Mouse (Mus musculus) embryo, embryonic 9.5 days (tissue): ENCODE data around the gene Fkbpl.

Experiments used
- DNase-seq: peaks from one replicate; pipeline ENCODE4 v3.0.0-alpha.2; 2017; ENCODE audit errors: extremely low spot score

Fkbpl gene

DNA sequence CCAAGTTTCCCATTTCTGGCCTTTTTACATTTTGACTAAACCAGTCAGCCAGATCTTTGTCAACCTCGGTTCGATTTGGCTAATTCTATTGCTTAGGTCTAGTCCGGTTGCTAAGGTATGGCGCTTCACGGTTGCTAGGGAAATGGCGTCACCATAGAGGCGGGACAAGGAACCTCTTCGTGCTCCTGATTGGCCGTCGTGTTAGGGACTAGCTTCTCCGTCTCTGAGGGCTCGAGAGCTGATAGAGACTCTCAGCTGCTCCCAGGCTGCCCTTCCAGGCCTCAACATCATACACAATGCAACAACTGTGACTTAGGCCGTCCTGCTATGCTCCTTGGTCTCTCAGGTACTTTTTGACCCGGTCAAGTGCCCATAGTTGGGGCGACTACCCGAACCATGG, at the start of gene Fkbpl:
Gene Fkbpl (plus strand): TSS at position 157 of the 400 bp plus-strand sequence.
- DNase-seq = peak; percentile 94

DNA sequence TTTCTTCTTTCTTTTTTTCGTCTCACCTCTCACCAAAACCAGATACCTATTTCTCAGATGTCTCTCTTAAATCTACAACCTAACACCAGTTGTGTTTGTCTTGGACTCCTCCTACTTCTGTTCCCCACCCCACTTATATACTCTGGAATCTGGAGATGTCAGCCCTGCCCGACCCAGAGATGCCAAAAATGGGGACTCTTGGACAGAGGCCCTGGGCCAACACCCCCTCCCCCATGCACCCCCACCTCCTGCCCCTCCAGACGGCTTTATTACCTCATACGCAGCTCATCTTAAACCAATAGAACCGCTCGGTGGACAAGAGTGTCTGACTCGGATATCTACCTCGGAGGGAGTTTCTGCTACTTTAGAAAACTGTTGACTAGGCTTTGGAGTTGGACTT, 48.5 kb upstream of the Fkbpl start:
- no peak for DNase-seq

DNA sequence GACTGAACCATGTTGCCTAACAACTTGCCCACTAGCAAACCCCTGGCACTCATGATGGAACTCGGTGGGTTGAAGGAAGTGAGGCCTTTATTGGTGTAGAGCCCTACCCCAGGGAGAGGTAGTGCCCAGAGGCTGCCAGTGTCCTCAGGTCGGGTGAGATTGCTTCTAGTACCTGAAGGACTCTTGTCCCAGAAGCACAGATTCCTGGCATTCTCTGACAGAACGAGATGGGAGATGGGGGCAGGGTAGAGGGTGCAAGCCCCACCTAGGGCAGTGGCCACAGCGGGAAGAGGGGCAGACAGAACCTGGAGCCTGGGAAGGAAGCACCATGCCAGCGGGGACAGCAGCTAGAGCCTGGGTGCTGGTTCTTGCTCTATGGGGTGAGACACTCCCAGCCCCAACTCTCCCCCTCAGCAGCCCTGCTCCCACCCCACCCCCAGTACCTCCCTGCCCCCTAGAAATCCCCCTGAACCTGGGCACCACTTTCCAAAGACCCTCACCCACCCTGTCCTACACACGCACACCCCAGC, 46.9 kb upstream of the Fkbpl start, which contains the start of gene Ager:
Gene Ager (plus strand): TSS at position 297 of the 530 bp plus-strand sequence.
- DNase-seq = no peak

DNA sequence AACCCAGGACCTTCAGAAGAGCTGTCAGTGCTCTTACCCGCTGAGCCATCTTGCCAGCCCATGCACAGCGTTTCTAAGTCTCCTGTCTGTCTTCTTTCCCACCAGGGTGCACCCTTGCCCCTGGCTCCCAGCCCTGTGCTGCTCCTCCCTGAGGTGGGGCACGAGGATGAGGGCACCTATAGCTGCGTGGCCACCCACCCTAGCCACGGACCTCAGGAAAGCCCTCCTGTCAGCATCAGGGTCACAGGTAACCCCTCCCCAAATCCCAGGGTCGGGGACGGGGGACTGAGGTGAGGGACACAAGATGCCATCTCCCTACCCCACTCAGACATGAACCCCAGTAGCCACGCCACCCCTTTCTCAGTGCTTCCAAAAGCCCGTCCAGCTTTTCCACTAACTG, 44.7 kb upstream of the Fkbpl start:
- DNase-seq = no peak

DNA sequence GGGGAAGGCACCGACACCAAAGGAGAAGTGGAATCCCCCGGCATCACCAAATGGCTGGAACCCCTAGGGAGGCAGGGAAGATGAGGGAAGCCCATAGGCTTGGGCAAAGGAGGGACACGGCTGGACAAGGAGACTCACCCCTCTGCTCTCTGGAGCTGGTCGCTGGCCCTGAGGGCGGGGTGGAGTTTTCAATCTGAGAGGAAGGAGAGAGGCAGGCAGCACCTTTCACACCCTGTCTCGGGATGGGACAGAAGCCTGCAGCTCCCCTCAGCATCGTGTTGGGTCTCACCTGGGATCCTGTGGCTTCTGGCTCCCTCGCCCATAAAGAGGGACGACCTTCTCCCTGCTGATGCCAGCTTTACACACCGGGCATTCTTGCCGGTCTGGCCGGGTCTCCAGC, 42.8 kb upstream of the Fkbpl start:
- no peak for DNase-seq

DNA sequence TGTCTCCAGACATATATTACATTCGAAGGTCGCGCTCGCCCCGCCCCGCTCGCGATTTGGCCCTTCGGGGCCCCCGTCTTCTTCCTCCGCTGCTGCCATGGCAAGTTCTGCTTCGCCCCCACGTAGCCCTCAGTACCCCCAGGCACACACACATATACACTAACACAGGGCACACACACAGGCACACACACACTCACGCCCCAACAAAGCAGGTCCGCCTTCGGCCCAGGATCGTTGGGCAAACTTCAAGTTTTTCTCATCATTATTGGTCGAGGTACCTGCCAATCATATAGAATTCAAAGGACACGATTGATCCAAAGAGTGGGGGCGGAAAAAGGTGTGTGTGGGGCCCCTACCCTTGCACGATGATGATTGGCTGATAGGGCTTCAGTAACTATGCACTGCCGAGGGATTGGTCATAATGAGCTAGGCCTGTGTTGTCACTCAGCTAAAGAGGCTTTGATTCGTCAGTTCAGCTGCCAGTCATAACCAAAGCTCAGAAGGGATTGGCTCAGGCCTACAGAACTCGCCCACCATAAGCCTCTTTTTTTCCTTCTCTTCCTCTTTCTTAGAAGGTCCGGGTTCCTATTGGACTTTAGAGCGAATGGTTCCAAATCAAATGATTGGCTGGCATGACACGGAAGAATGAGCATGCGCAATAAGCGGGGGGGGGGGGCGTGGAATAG, 41.0 kb upstream of the Fkbpl start, which contains the start of gene Rnf5:
Gene Rnf5 (minus strand): TSS at position 316 of the 686 bp plus-strand sequence.
- peak; percentile 99 for DNase-seq

DNA sequence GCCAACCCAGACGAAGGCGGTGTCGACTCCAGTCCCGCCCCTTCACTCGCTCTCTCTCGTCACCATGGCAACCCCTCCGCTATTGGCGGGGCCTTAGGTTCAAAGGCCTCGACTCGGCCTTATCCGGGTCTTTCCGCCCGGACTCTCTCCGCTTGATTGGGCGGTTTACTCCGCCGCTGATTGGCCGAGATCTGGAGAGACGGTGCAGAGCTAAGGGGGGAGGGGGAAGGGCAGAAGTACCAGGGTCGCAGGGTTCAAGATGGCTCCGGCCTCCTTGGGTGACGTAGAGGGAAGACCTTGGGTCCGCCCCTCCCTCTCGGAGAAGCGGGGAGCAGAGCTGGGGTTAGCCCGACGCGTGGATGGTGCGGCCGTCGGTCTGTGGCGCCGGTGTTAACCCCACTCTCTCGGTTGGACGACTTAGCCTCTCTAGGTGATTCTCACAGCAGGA, 40.5 kb upstream of the Fkbpl start, which contains the start of gene Agpat1:
Gene Agpat1 (plus strand): TSS at position 202 of the 448 bp plus-strand sequence.
- DNase-seq = no peak

DNA sequence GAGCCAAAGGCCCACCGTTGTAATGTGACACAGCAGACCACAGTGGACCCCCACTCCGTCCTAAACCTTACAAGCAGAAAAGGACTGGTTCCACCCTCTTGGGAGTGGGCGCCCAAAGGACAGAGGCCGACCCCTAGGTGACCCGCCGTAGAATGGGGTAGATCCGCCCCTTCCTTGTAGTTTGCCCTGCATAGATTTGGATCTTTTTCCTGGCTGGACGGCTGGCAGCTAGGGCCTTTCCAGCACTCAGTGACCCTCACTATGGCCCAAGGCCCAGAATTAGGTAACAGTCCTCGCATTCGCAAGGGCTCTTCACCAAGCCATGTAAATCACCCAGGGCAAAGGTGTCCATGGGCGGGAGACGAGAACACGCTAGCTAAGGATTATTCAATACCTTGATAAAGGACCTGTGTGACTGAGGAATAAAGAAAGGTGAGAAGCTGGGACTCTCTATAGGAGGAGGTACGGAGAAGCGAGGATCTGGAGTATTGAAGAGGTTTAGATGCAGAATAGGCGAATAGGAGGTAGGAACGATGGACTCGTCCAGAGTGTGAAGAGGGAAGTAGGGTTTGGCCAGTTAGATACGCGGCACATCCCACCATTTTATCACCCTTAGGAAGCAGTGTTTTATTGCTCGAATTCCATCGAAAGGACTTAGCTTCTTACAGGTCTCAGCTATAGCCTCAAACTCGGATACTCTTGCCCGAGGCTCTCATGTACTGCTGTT, 39.9 kb upstream of the Fkbpl start:
- DNase-seq = no peak

DNA sequence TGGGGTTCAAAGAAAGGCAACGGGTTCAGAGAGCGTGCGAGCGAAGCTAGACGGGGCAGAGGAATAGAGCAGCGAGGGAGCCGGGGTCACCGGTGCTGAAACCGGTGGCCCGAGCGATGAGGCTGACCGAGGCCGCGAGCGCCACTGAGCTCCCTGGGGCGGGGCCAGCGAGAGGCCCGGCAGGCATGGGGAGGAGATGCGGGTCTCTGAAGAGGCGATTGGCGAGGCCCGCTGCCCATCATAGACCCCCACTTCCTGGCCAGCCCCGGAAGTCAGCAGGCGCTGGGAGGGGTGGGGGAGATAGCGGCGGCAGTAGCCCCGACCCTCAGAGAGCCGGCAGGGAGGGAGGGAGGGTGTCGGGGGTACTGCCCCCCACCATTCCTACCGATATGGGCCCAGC, 39.0 kb upstream of the Fkbpl start:
- peak; percentile 94 for DNase-seq

DNA sequence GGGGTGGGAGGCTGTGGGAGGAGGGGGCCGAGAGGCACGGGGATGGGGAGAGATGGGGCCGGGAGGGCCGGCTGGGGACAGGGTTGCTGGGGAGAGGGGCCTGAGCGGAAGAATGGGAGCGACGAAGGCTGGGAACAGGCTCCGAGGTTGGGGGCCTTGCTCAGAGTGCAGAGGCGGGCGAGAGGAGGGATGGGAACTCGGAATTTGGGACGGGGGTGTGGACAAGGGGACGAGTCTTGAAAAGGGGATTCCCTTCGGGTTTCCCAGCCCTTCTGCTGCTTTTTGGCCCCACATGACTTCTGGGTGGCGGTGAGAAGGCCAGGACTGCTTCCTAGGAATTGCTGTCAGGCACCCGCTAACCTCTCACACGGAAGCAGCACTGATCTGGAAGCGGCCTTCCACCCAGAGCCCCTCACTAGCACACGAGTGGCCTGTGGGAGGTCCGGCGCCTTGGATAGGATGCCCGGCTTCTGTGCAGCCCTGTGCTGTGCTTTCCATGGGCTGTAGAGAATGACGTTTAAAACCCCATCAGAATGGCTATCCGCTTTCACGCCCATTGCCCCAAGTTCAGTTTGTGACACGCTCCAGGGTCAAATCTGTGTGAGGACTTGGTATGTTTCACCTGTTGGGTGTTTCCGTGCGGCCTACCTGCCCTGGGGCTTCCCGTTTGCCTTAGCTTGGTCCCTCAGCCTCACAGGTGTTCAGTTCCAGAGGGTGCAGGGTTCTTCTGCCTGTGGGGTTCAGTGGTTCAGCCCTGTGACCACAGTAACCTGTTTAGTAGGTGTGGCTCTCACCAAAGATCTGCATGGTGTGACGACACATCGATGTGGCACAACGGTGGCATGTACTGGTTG, 38.2 kb upstream of the Fkbpl start:
- no peak for DNase-seq

DNA sequence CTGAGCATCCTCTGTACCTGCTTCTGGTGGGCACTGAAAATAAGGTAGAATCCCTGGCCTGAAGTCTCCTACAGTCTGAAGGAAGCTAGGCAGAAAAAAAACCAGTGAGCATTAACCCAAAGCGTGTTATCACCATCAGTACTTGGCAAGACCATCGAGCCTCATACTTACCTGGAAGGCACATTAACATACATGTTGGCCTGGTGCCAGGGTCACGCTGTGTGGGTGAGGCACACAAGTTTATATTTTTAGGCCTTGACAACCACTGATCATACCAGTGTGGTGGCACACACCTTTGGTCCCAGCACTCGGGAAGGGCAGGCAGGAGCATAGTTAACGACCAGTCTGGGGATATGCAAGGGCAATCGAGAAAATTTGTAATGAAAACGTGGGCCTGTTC, 36.6 kb upstream of the Fkbpl start:
- DNase-seq = no peak

DNA sequence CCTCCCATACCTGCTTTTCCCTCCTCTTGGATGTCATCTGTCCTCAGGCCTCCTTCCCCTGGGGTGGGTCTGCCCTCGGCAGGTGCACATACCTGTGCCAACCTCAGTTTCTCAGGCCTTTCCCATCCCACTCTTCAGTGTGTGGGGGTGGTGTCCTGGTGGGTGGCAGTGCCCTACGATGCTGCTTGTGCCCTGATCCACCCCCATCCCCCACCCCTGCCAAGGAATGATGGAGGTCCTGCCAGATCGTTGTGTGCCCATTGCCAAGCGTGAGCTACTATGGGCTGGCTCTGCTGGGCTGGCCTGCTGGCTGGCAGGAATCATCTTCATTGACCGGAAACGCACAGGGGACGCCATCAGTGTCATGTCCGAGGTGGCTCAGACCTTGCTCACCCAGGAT, 33.5 kb upstream of the Fkbpl start:
- DNase-seq = no peak

DNA sequence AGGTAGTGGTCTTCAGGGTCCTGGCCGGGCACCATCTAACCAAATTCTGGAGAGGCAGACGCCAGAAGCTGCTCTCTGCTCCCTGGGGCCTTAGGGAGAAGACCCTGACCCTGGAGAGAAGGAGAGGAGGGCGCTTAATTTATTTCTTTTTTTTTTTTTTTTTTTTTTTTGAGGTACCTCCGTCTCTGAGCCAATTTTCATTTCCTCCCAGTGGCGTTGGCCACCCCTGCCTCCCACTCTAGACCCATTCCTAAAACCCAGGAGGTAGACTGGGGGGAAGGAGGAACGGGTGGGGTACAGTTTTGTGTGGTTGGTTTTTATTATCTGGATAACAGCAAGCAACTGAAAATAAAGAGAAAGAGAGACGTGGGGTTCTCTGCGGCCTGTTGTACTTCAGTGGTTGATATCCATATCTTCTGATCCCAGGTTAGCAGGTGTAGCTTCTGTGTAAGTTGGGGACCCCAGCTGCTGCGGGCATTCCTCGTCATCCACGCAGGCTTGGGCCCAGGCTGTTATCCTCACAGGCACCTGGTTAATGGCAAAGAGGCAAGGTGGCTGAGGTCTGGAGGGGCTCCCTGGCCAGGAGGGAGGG, 31.4 kb upstream of the Fkbpl start:
- no peak for DNase-seq

DNA sequence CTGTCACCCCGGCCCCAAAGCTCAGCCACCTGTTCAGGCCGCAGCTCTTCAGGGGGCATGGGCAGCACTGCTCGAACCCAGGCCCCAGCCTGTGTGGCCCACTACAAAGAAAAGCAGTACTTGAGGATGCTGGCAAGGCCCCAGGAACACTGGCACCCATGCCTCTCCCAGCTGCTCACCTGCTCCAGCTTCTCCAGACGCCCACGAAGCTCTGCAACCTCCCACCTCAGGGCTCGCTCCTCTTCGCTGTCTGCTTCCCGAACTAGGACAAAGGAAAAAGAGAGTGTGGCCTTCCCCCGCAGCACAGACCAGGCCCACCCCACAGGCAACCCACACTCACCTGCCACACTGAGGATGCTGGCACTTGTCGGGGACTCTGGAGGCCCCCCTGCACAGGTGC, 30.7 kb upstream of the Fkbpl start:
- DNase-seq = no peak

DNA sequence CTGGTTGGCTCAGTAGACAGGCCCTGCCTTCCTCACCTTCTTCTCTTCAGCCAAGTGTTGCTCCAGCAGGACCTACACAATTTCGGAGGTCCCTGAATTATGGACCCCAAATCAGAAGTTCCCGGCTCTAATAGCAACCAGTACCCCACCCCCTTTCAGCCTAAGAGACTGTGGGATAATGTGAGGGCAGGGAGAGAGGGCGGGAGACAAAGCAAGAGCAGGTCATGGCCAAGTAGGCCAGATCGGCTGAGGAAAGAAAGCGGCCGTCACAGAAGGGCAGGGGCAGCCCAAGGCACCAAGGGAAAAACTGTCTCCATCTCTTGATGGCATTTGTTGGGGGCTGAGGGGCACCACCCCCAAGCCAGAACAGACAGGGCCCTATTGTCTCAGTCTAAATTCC, 28.7 kb upstream of the Fkbpl start, which contains the start of gene Egfl8:
Gene Egfl8 (minus strand): TSS at position 101 of the 400 bp plus-strand sequence.
- DNase-seq = no peak

DNA sequence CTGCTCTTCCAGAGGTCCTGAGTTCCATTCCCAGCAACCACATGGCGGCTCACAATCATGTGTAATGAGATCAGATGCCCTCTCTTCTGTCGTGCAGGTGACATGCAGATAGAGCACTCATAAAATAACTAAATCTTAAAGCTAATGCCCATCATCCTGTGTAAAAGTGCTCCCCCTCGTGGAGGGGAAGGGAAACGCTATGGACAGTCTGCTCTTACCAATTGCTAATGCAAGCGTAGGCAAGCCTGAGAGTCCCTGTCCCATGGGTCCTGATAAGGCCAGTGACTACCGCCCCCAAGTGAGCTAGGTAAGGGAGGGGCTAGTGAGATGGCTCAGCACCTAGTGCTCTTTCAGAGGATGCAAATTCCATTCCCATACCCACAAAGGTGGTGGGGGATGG, 25.6 kb upstream of the Fkbpl start:
- DNase-seq = peak; percentile 63

DNA sequence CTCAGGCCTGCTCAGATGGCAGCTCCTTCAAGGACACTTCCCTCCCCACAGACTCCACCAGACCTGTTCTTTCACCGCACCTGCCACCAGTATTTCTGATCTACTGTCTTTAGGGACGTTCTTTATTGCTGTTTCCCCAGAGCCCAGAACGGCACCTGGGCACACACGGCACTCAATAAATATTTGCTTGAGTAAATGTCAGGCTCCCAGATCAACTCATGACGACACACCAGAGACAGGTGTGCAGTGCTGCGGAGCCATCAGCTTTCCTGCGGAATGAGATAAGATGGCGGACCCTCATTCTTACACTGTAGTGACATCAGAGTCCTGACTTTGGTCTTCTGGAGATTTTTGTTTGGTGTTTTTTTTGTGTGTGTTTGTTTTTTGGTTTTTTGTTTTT, 23.6 kb upstream of the Fkbpl start:
- no peak for DNase-seq

DNA sequence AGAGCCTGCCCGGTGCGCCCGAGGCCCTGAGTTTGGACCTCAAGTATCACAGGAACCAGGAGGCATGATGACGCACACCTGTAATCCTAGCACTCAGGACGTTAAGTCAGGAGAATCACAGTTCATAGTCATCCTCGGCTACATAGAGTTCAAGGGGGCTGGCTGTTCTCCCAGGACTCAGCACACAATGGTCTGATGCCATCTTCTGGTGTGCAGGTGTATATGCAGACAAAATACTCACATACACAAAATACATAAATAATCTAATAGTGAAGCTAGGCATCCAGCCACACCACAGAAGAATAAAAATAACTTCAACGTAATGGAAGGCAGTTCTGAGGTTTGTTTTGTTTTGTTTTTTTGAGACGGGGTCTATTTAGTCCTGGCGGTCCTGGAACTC, 21.4 kb upstream of the Fkbpl start:
- DNase-seq = no peak

DNA sequence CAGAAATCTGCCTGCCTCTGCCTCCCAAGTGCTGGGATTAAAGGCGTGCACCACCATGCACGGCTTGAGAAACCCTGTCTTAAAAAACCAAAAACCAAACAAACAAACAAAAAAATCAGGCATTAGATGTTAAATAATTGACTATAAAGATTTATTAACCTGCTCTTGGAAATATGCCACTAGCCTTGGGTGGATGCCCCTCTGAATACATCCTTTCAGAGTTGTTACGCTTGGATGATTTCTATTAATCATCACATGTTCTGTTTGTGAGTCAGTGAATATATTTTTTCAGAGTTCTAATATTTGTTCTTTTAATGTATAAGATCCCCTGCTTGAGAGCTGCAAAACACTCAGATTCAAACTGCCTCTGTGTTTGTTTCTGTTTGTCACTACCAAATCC, 19.6 kb upstream of the Fkbpl start:
- DNase-seq = no peak

DNA sequence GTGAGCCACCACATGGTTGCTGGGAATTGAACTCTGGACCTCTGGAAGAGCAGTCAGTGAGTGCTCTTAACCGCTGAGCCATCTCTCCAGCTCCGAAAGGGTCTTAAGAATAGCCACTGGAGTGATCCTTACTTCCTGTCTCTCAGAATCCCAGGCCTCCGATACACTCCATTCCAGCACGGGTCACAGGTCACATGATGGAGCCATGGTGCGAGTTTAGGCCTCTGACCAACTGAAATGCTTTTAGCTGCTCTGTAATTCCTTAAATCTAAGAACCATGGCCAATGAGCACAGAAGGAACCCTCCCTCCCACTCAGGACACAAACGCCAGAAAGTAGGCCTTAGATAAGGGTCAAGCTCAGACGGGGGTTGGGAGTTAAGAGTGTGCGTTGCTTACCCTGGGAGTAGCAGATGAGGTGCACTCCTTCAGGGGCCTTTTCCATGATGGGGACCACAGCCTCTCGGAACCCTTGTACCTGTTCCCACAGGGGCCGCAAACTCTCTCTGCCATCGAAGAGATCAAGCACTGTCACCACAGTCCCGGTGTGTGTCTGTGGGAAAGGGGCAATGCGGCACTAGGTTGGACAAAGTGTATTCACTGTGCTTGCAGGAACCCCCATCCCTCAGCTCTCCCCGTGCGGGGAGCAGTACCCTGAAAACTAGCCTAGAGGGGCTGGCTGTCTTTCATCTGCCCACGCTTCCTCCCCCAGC, 18.3 kb upstream of the Fkbpl start:
- no peak for DNase-seq

DNA sequence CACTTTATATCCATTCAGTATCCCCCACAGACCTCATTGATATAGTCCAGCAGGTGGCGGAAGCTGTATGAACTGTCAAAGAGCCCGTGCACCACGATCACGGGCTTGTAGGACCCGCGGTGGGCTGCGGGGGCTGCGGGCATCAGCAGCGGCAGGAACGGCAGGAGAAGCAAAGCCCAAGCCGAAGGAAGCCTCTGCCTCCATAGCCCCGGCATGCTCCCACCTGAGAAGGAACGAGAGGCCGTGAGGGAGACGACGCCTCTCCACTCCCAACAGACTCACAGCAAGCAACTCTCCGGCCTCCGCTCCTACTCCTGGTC, 17.8 kb upstream of the Fkbpl start:
- DNase-seq = peak; percentile 51
